Mouse (Mus musculus) hindlimb bud, embryonic 11.5 days (tissue): ENCODE measurements around the gene Cracr2a.

Experiments
- DNase-seq: peaks from one replicate; pipeline ENCODE4 v3.0.0-alpha.2; 2012; ENCODE audit warnings: low read depth, low spot score; ENCODE audit errors: extremely low spot score

Cracr2a gene

DNA sequence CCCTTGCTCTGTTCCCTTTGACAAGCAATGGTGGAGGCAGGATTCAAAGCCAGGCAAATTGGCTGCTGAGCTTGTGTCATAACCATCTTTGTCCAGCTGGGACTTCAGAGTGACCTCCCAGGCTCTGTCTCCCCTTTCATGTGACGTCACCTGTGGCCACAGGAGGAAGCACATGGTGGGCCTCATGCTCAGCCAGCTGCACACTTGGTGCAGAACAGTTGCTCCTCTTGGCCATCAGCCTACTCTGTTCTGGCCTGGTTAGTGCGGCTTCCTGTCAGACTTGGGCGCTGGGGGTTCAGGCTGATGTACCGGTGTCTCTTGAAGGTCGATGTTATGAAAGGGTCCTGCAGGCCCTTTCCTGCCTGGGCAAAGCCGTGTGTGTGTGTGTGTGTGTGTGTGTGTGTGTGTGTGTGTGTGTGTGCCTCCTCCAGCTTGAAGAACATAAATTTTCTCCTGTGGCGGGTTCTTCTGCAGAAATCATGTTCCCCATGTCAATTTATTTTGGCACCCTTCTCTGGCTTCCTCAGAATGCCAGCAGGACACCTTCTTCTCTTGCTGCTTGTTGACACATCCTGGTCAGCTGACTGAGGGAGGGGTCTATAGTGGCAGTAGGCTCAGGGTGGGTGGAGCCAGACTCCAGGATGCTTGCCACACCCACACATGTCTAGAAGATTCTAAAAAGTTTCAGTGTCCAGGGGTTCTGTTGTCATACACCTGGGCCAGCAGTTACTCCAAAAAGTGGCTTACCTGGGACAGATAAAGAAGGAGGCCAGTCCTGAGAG is 5.0 kb downstream of the Cracr2a start:
- no peak for DNase-seq

DNA sequence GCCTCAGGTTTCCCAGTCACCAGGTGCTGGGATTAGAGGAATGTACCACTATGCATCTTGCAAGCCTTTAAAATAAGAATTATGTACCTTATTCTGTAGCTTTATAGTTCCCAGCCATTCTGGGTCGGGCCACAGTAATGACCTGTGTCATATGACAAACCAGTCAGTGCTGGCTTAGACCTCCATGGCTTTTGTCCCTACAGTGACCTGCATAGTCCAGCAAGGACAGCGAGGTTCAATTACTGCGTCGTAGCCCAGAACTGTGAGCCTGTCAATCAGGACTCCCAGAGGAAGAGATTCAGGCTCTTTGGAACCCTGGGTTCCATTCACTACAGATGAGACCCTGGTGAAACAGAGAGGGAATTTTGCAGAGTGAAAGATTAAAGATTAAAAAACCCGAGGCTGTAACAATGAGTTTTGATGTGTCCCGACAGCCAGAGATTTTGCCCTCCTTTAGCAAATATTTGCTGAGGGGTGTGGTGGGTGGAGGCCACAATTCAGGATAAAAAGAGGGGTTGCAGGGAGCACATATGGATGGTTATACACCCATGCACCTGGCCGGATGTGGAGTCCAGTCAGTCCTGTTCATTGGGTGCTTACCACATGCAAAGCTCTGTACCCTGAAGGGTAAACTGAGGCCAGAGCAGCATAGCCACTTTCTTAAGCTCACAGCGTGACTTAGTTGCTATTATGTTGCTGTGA is 10.9 kb downstream of the Cracr2a start:
- DNase-seq: no peak

DNA sequence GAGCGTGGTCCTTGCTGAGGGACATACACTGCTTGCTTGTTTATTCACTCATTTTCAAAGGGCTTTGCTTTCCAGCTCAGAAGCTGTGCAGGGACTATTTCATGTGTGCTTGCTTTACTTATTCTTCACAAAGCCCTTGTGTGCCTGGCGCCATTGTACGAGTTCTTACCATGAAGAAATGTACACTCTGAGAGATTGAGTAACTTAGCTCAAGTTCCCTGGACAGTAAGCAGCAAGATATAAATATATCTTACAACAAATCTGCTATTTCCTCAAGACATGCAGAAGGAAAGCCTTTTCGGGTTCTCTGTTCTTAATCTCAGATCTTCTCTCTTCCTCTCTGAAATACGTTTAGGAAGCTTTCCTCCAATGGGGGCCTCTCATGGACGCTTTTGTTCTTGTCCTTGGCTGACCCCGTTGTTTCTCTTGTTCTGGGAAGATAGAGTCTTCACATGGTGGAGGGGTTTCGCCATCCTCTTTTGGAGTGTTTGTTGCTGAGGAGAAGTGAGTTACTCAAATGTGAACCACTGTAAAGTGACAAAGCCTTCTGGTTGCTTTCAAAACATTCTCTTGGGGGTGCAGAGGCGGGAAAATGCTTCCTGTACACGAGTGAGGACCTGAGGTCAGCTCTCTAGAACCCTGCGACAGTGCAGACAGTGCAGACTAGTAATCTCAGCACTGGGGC is 12.8 kb downstream of the Cracr2a start:
- no peak for DNase-seq

DNA sequence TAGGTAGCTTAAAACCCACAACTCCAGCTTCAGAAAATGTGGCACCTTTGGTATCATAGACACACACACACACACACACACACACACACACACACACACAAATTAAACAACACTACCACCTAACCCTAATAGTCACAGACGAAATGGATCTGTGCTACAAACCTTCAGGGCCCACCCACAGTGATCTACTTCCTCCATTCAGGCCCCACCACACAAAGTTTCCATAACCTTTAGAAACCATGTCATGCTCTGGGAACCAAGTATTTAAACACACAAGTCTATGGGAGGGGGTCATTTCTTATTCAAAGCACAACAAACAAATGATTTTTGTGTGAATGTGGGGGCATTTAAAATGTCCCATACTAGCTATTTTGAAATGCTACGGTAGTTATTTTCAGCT is 14.1 kb downstream of the Cracr2a start:
- DNase-seq: no peak

DNA sequence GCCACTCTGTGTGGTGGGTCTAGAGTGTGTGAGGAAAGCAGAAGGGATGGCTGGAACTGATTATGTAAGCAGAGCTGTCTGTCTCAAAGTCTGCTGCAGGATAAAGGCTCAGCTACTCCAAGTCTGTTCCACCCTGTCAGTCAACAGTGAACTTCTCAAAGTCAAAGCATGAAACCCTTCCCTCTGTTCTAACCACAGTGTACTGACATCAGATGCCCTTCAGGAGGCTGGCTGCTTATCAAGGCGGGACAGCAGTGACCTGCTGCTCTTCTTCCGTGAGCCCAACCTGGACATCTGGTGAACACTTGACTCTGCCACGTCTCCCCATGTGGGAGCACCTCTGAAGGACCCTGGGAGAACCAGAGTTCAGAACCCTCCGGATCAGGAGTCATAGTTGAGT is 16.6 kb downstream of the Cracr2a start:
- DNase-seq: no peak

DNA sequence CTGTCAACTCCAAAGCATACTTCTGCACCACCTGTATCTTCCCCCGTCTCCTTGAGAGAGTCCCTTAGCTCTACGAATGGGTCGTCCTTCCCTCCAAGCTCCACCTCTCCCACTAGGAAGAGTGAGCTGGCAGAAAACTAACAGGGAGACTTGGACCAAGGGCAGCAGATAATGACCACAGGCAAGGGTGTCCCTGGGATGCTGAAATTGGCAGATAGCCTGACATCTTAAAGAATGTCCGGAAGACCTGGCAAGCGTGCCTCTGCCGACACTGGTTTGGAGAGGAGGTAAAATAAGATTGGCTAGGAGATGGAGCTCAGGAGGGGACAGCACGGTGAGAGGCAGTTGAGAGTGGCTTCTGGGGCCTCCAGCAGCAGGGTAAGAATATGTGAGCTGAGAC is 17.2 kb downstream of the Cracr2a start:
- no peak for DNase-seq

DNA sequence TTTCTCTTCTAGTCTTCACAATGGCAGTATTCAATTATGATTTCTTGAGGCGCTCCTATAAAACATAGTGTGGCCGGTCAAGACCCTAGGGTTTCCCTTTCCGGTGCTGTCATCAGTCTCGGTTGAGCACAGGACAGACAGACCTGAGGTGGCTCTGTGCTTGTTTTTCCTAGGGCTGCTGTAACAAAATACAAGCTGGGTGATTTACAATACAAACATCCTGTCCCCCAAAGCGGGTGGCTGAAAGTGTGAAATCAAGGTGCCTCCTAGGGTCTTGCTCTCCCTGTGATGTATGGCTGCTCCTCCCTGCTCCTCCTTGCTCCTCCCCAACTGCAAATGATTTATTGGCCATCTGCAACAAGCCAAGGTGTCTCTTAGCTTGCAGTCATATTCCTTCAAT is 17.7 kb downstream of the Cracr2a start:
- no peak for DNase-seq

DNA sequence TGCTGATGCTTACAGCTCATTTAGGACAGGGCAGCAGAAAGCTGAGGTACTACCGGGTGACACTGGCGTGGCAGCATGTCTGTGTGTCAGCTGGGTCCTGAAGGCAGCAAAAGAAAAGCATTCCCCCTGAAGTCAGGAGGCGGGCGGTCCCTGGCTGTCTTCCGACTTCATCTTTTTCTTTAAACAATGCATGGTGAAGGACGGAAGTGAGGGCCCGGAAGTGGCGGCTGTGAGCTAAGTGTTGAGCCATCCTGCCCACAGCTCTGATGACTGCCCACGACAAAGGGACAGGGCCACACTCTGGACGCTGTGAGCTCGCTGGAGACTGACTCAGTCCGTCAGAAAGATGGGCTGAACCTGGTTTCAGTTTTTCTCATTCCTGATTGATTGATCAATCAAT is 20.8 kb downstream of the Cracr2a start:
- DNase-seq: no peak

DNA sequence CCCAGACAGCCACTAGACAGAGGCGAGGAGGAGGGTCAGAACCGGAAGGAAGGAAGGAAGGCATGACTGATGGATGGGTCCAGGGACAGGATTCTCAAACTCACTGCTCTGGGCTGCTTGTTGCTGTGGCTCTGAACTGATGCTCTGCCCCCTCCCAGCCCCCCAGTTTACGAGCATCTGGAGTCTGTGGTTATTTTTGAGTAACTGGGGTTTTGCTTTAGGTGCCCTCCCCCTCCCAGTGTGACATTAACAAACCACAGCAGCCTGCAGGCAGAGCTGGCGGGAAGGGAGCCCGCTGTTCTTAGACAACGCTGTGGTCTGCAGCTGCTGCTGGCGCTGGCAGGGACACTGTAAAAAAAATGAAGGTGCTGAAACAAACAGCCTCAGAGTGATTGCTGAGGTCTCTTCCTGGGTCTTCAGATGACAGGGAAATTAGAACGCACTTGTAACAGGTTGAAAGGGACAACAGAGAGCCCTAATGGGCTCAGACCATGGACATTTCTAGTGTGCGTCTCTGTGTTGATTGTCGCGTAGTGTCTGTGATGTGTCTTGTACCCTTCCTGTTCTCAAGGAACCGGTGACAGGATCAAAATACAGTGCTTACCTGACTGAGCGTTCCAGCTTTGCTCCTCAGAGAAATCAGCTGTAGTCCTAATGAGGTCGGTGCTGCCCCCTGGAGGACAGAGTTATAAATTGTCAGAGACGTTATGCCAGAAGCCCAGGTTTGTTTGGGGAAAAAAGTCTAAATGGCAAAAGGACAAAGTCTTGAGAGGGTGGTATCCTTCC is 21.4 kb downstream of the Cracr2a start:
- peak; percentile 83 for DNase-seq

DNA sequence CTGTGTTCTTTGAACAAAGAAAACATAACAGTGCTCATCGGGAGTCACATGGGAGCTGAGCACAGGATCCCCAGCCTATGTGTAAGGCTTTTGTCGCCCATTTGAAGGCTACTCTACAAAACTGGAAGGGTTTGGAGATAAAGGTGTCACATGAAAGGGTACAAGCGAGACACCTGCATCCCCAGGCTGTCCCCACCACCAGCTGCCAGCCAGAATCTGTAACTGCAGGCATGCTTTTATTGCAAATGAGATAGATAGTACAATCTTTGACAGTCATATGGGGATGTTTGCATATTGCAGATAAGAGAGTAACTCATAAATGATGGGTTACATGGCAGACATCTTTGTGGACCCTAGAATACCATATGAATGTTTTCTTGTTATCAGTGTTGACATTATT is 30.3 kb downstream of the Cracr2a start:
- no peak for DNase-seq

DNA sequence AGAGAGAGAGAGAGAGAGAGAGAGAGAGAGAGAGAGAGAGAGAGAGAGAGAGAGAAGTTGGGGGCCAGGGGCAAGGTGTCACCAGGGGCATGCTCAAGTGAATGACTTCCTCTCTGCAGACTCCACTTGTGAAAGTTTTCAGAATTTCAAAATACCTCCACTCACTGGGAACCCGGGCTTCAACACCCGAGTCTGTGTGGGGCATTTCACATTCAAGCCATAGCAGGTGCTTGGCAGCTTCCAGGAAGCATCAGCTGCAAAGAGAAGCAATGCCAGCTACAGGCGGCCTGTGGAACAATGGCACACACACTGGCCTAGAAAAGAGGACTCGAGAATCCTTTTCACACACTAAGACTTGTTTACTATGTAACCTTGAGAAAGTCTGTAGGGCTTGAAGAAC is 32.3 kb downstream of the Cracr2a start:
- DNase-seq: no peak

DNA sequence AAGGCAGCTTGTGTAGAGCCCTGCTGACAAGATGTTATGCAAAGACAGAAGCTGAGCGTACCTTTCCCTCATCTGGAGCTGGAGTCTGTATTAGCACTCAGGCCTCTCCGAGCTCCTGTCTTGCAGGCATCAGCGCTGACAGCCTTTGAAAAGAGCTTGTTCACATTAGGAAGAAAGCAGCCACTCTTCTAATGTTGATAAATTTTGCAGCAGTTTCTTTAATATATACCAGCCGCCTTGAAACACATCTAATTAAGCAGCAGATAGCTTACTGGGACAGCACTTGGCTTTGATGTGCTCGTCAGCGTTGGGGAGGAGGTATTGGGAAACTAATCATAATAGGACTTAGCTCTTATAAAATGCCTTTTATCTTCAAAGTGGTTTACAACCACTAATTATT is 38.1 kb downstream of the Cracr2a start:
- no peak for DNase-seq

DNA sequence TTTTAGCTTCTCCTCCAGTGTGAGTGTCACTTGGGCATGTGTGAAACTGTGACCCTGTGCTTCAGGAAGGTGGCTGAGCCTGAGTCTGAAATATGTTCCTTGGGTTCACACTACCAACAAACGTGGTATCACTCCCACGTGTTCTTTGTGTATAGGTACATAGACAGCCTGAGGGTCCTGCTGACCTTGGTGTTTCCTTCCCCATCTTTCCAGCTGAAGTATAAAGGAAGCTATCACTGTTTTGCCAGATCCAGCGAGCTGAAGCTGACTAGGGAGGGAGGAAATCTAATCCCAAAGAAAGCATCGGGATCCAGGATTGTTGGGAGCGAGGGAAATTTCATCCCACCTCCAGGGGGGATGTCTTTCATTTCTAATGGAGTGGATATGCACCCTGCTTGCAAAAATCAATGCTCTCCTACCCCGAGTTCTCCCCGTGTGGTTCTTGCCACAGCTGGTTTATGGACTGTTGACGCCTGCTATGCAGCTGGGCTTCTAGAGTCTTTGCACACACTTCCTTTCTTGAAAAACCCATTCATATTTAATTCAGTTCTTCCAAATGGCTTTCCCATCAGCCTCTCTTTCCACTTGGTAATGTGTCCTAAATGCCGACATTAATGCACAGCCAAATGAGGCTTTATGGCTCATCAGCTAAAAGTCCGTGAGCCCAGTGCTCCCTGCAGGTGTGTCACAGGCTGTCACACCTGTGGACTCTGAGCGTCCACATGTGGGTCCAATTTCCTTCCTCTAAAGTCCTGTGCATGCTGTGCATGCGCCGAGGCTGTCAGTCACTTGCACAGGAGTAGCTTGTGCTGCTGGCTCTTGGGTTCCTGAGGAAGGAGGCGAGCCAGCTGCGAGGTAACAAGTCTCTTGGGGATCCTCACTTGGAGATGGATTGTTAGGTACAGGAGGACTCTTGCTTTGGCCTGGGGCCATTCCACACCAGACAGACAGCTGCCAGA is 44.2 kb downstream of the Cracr2a start:
- DNase-seq: no peak

DNA sequence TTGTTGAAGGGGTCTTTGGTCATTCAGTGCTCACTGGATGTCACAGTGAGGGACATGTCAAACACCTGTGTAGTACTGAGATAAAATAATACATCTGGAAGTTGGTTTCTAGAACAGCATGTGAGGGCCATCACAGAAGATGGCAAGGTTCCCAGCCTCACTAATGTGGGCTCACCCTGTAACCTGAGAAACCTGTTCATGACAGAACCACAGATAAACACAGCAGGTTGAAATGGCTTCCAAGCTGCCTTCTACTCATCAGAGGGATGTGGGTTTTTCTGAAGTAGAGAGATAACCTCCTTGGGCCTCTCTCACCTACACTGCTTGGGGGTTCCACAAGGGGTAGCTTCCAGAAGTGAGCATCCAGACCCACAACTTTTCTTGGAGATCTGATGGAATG is 48.5 kb downstream of the Cracr2a start:
- no peak for DNase-seq

DNA sequence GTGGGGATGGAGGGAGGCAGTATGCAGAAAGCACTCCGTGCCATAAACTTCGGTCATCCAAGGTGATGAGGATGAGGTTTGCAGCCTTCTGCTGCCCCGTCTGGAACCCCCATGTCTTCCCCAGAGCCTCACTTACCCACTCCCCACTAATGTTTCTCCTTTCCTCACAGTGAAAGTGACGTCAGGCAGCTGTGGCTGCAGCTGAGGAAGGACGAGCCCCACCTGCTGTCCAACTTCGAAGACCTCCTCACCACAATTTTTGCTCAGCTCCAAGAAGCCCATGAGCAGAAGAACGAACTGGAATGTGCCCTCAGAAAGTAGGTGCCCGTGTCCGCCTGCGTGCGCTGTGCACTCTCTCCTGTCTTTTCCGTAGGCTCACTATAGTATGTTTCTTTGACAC is 50.1 kb downstream of the Cracr2a start:
- DNase-seq: no peak

DNA sequence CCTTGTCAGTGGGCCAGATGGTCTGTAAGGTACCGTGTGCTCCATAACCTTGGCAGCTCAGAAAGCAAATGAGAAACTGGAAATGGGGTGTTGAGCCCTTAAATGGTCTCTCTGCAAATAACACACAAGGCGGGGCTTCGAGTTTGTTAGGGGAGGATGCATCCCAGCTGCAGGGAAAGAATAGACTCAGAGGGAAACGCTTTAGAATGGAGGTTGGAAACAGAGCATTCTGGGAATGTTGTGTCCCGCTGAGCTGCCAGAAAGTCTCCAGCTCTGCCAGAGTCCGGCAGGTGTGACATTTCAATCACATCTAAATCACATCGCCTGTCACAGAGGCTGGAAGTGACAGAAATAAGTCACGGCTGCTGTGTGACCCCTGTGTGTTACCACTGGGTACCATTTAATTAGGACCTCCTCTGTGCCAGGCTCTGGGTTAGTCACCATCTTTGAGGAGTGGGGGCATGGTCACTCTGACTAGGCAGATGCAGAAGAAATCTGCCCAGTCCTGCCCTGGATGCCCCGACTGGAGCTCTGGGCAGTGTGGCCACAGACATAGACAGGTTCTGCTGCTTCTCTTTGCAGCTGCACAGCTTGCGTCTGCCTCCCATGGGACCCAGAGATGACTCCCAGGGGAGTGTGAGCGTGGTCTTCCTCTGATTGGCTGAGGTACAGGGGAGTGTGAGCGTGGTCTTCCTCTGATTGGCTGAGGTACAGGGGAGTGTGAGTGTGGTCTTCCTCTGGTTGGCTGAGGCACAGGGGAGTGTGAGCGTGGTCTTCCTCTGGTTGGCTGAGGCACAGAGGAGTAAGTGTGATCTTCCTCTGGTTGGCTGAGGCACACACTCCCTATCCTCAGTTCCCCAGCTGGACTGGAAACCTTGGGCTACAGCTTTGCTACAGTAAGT is 53.2 kb downstream of the Cracr2a start:
- no peak for DNase-seq

DNA sequence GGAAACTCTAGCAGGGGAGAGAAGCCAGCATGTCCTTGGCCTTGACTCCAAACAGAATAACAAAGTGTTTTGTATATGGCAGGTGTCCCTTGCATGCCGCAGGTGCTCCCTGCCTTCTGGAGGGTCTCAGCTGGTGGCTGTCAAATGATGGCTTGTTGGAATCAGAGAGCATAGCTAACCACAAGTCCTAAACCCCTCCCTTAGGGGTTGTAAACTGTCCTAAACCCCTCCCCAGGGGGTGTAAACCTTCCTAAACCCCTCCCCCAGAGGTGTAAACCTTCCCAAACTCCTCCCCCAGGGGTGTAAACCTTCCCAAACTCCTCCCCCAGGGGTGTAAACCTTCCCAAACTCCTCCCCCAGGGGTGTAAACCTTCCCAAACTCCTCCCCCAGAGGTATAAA is 55.5 kb downstream of the Cracr2a start:
- no peak for DNase-seq

DNA sequence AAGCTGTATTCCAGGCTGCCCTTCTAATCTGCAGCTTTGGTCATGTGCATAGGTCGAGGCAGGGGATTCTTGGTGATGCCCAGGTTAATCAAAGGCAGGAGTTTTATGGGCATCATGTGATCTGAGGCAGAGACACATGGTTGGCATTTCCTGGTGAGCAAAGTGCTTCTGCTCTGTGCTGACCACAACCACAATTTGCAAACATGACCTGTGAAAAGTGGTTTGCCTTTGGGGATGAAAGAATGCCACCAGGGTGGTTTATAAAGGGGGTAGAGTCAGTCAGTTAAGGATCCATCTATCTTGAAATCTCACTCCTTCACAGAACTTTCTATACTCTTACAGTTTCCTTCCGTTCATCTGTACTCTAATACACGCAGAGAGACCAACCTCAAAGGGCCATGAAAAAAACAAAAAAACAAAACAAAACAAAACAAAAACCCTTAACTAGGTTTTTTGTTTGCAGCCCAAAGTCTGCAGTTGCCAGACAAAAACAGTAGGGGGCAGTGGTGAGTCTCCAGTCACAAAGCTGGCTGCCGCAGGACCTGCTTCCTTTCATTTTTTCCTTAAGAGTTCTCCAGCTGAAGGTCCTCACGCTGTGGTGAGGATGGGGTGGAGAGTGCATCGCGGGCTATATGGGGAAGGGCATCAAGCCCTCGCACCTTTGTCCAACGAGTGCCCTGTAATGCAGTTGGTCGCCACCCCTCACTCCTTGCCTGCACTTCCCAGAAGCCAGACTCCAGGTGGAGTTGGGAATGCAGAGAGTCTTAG is 56.3 kb downstream of the Cracr2a start:
- no peak for DNase-seq
